Mouse (Mus musculus): ENCODE data around the gene Gm44502. TPM values are rescaled to one million over a fixed set of nuclear protein-coding genes. Genes with fewer than 3 reads are reported as not detected.
A peak's percentile ranks its signal among the peaks of the same experiment; 100 is the strongest.

Gm44502 gene
- polyA plus RNA-seq, 1 experiment from 2014 or later, result not detected

DNA sequence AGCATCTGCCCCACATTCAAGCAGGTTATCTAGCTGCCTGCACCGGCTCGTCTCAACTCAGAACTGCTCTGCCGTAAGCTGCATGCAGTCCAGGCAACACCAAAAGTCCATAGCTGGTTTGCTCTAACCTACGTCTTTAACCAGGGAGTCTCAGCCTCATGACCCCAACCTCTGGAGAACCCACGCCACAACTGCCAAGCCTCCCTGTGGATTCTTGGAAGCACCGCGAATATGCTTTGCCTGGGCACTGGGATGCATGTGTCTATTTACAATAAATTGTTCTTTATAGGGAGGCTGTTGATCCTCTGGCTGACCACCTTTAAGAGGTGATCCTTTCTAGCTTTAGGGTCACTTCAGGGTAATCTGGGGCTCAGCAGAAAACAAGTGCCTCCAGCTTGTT, 57.0 kb downstream of the Gm44502 start:
- peak overlapping the region; percentile 35; the same call in 1 of the 2 replicates for H3K9ac ChIP-seq
- WGBS, result 84% methylated on average over 7 of the region's 7 CpGs
- ATAC-seq (ENCODE audit: low FRiP score, low read depth), result no peak
- H3K4me2 ChIP-seq (replicated peaks), result peak overlapping the region; percentile 85
- peak overlapping the region; percentile 66; the same call in 1 of the 2 replicates for H3K4me3 ChIP-seq
- no peak overlapping the region for H3K27ac ChIP-seq
- no peaks in the 10 kb centered on the region for H3K9me3 ChIP-seq
- peaks cover 53% of the 10 kb centered on the region for H3K36me3 ChIP-seq
- H3K4me1 ChIP-seq, result peaks cover 24% of the 10 kb centered on the region
- H3K27me3 ChIP-seq, result peaks cover 24% of the 10 kb centered on the region

DNA sequence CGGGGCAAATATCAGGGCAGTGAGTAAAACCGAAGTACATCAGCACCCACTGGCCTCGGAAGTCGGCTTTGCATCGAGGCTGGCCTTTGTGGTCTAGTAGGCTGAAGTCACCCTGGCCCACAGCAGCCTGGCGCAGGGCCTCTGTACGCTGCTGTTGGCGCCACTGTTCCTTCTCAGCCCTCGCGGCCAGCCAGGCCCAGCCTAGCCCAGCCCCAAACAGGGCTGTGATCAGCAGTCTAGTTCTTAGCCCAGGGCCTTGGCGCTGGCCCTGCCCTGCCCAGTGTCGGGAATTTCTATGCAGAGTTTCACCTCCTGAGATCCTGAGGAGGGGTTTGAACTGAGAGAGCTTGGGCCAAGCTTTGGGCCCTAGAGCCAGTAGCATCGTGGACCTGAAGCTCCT, 57.4 kb downstream of the Gm44502 start:
- H3K4me2 ChIP-seq (replicated peaks), result no peak overlapping the region; the same call in 1 of the 2 replicates
- no peak overlapping the region for H3K4me3 ChIP-seq
- H3K4me1 ChIP-seq, result peaks cover 19% of the 10 kb centered on the region
- peaks cover 19% of the 10 kb centered on the region for H3K27me3 ChIP-seq
- H3K27ac ChIP-seq, result no peak overlapping the region
- H3K9ac ChIP-seq, result peak overlapping the region; percentile 35; the same call in 1 of the 2 replicates
- peaks cover 57% of the 10 kb centered on the region for H3K36me3 ChIP-seq
- whole genome bisulfite sequencing, result 88% methylated on average over 13 of the region's 13 CpGs
- ATAC-seq (ENCODE audit: low FRiP score, low read depth), result no peak
- H3K9me3 ChIP-seq, result no peaks in the 10 kb centered on the region

Other genes starting within 250 kb of the Gm44502 start
- 130 and 144 TPM in 2 replicates for gene Plxnb2, start 248.9 kb downstream of the Gm44502 start, polyA plus RNA-seq (2015; fragmentation: Nextera tagmentation; extraction: Ambion mirVana)
- 22.8 and 25.8 TPM in 2 replicates for gene Dennd6b, start 233.2 kb downstream of the Gm44502 start, polyA plus RNA-seq (2015; fragmentation: Nextera tagmentation; extraction: Ambion mirVana)
- 31.8 and 36.3 TPM in 2 replicates for gene Ppp6r2, start 218.1 kb downstream of the Gm44502 start, polyA plus RNA-seq (2015; fragmentation: Nextera tagmentation; extraction: Ambion mirVana)
- 62.8 and 66.3 TPM in 2 replicates for gene Sbf1, start 114.4 kb downstream of the Gm44502 start, polyA plus RNA-seq (2015; fragmentation: Nextera tagmentation; extraction: Ambion mirVana)
- 0.54 and 0.83 TPM in 2 replicates for gene Adm2, start 107.0 kb downstream of the Gm44502 start, polyA plus RNA-seq (2015; fragmentation: Nextera tagmentation; extraction: Ambion mirVana)
- gene Miox, start 95.3 kb downstream of the Gm44502 start, polyA plus RNA-seq (2015; fragmentation: Nextera tagmentation; extraction: Ambion mirVana), result not detected in 2 replicates
- 57.6 and 65.1 TPM in 2 replicates for gene Lmf2, start 74.0 kb downstream of the Gm44502 start, polyA plus RNA-seq (2015; fragmentation: Nextera tagmentation; extraction: Ambion mirVana)
- 146 and 162 TPM in 2 replicates for gene Ncaph2, start 74.0 kb downstream of the Gm44502 start, polyA plus RNA-seq (2015; fragmentation: Nextera tagmentation; extraction: Ambion mirVana)
- 5.4 and 5.8 TPM in 2 replicates for gene Sco2, start 55.9 kb downstream of the Gm44502 start, polyA plus RNA-seq (2015; fragmentation: Nextera tagmentation; extraction: Ambion mirVana)
- 1.3 TPM in 2 replicates for gene Tymp, start 52.7 kb downstream of the Gm44502 start, polyA plus RNA-seq (2015; fragmentation: Nextera tagmentation; extraction: Ambion mirVana)
- gene Odf3b, start 50.4 kb downstream of the Gm44502 start, polyA plus RNA-seq (2015; fragmentation: Nextera tagmentation; extraction: Ambion mirVana), result 0.23 and 0.29 TPM in 2 replicates
- gene Klhdc7b, start 44.8 kb downstream of the Gm44502 start, polyA plus RNA-seq (2015; fragmentation: Nextera tagmentation; extraction: Ambion mirVana), result 0.05 TPM in 1 of 2 replicates, not detected in the other
- not detected in 2 replicates for gene Syce3, start 19.2 kb downstream of the Gm44502 start, polyA plus RNA-seq (2015; fragmentation: Nextera tagmentation; extraction: Ambion mirVana)
- 0.52 and 0.57 TPM in 2 replicates for gene Cpt1b, start 3.8 kb downstream of the Gm44502 start, polyA plus RNA-seq (2015; fragmentation: Nextera tagmentation; extraction: Ambion mirVana)
- gene C730034F03Rik, start 107 bp downstream of the Gm44502 start, polyA plus RNA-seq (2015; fragmentation: Nextera tagmentation; extraction: Ambion mirVana), result 3.5 and 3.7 TPM in 2 replicates
- gene Chkb, start 212 bp upstream of the Gm44502 start, polyA plus RNA-seq (2015; fragmentation: Nextera tagmentation; extraction: Ambion mirVana), result 55.7 and 63.6 TPM in 2 replicates
- gene Mapk8ip2, start 24.2 kb upstream of the Gm44502 start, polyA plus RNA-seq (2015; fragmentation: Nextera tagmentation; extraction: Ambion mirVana), result 2.2 and 2.4 TPM in 2 replicates
- gene Arsa, start 47.7 kb upstream of the Gm44502 start, polyA plus RNA-seq (2015; fragmentation: Nextera tagmentation; extraction: Ambion mirVana), result 23.0 TPM in 2 replicates
- gene Shank3, start 69.9 kb upstream of the Gm44502 start, polyA plus RNA-seq (2015; fragmentation: Nextera tagmentation; extraction: Ambion mirVana), result 2.6 and 2.7 TPM in 2 replicates
- 0.17 TPM in 1 of 2 replicates, not detected in the other for gene Acr, start 138.6 kb upstream of the Gm44502 start, polyA plus RNA-seq (2015; fragmentation: Nextera tagmentation; extraction: Ambion mirVana)
- 45.3 and 52.1 TPM in 2 replicates for gene Rabl2, start 162.2 kb upstream of the Gm44502 start, polyA plus RNA-seq (2015; fragmentation: Nextera tagmentation; extraction: Ambion mirVana)